Mouse (Mus musculus): ENCODE measurements at regions not wholly inside any gene's neighbourhood (a gene's known extent, or its start where the extent isn't known, plus 50 kb on each side); places are given as distances from the start of the nearest gene placed in this dataset.
"Not testable (repeated sequence)": the region's sequence is repeated elsewhere in the genome, so short reads cannot be mapped to it uniquely, and the experiment has no call there.

GRCm38 (mm10) chr14:16079096-16079495 lies 170.0 kb upstream of the Ngly1 start:
- no peak for DNase-seq (ENCODE audit: low spot score in 2 of 2)

GRCm38 (mm10) chr14:16087231-16087630 lies 161.8 kb upstream of the Ngly1 start:
- not testable (repeated sequence) for DNase-seq (ENCODE audit: low spot score in 2 of 2)

GRCm38 (mm10) chr14:16092391-16093132 lies 156.5 kb upstream of the Ngly1 start:
- no peak for DNase-seq (ENCODE audit: low spot score in 2 of 2)

DNA sequence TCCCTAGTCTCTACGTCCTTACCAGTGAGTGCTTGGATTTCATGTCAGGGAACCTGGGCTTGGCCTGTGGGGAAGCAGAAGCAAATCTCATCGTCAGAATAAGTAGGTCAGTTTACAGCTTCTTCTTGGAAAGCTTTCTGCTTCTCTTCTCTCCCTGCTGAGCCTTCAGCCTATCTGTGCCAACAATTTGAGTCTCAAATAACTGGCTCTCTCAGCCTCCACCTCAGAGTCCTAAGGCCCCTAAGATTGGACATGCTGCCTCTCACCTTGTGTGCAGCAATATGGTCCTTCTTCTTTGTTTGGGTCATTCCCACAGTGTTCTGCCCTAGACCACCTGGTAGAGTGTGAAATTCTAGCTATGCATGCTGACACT lies 156.0 kb upstream of the Ngly1 start:
- DNase-seq (ENCODE audit: low spot score in 2 of 2): no peak

DNA sequence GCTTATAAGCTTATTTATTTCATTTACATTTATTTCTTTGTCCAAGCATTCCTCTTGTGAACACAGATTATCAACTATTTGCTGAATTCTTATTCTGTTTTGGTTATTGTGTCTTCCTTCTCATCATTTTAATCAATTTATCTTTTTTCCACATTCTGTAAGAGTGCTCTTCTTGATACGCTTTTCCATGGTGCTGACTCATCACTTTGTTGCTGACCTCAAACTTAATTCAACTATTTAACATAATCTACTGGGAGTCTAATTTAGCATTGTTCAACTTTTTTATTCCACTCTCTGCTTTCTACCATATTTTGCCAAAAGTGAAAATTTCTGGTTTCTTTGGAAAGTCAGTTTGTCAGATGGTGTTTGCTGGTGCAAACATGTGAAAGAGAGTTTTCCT lies 139.7 kb upstream of the Ngly1 start:
- no peak for DNase-seq (ENCODE audit: low spot score in 2 of 2)

DNA sequence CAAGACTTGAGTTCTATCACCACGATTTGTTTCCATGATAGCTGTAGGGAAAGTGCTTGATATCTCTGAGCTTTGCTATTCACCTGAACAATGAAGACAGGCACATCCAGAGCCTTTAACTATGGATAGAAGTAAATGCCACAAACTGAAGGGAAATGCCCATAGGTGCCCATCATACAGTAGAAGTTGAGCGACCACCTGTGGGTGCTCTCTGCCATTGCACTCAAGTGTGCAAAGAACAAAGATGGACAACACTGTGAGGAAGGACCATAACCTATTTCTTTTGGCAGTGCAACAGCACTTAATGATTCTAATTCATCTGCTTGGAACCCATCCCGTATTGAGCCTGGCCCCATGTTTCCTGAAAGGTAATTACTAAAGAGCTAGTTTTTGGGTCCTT lies 116.4 kb upstream of the Ngly1 start:
- no peak for DNase-seq (ENCODE audit: low spot score in 2 of 2)

GRCm38 (mm10) chr14:16133410-16133809 lies 115.7 kb upstream of the Ngly1 start:
- no peak for DNase-seq (ENCODE audit: low spot score in 2 of 2)

DNA sequence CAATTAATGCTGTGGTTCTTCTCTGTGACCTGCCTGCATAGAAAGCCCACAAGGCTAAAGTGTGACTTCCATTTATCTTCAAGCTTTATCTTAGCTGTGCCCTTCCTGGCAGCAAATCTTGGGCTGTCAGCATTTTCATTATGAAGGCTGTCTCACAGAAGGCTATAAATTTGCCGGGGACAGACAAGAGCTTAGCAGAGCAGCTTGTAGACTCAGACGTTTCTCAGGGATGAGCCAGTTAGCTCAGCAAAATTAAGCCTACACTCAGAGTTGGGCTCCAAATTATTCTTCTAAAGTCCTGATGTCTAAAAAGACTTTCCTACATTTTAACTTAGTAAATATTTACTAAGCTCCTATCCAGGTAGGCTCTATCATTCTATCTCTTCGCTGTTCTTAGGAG lies 112.9 kb upstream of the Ngly1 start:
- DNase-seq (ENCODE audit: low spot score in 2 of 2): no peak

GRCm38 (mm10) chr14:16144299-16144698 lies 104.8 kb upstream of the Ngly1 start:
- DNase-seq (ENCODE audit: low spot score in 2 of 2): no peak

GRCm38 (mm10) chr14:16146811-16147210 lies 102.3 kb upstream of the Ngly1 start:
- DNase-seq (ENCODE audit: low spot score in 2 of 2): no peak

DNA sequence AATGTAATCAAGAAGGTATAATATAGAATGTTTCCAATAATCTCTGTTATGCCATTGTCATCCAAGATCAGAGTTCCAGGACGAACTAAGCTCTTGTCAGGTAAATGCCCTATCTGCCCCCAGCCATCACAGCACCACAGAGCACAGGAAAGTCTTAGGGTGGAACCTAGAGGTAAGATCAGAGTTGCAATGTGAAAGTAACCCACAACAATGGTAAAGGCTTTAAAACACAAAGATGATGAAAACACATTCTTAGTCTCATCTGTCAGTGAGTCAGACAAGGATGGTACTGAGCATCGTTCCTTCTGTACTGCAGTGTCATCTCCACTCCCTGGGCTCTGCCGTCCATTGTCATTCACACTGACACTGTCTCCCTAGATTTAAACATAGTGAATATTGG lies 97.3 kb upstream of the Ngly1 start:
- DNase-seq (ENCODE audit: low spot score in 2 of 2): no peak

- DNase-seq (ENCODE audit: low spot score in 2 of 2): no peak
These were observed 96.4 kb upstream of the Ngly1 start for GRCm38 (mm10) chr14:16152702-16153101.

GRCm38 (mm10) chr14:16155106-16155505 lies 94.0 kb upstream of the Ngly1 start:
- no peak for DNase-seq (ENCODE audit: low spot score in 2 of 2)

DNA sequence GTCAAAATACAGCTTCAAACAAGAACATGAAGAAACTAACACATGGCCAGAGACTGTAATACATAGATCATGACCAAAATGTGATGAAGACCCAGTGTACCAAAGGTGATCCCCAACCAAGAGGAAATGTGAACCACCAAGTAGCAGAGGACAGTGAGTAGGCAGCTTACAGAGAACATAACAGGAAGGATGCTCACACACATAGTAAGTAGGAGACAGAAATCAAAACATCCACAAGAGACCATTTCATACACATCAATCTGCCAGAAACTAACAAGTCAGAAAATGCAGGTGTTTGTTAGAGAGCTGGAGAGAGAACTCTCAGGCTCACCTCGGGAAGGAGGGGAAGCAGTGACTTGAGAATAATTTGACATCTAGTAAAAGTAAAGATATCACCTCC lies 78.9 kb upstream of the Ngly1 start:
- DNase-seq (ENCODE audit: low spot score in 2 of 2): no peak

DNA sequence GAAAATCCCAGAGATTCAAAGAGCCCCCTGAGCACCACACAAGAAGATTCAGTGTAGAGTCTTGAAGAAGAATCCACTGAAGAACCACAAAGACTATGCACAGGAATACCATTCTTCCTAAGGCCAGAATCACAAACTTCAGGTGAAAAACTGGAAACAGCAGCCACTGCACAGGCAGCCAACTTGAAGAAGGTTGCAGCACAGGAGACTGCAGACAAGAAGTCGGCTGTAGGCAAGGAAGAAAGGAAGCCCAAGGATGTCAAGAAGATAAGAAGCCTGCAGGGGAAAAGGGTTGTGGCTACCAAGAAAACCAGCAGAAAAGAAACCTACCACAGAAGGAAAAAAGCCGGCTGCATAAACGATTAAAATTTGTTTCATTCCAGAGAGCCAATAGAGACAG lies 76.8 kb upstream of the Ngly1 start:
- no peak for DNase-seq (ENCODE audit: low spot score in 2 of 2)

GRCm38 (mm10) chr14:16173292-16173691 lies 75.8 kb upstream of the Ngly1 start:
- peak; percentile 10 to 31 for DNase-seq (ENCODE audit: low spot score in 2 of 2)

GRCm38 (mm10) chr14:16178227-16178626 lies 70.9 kb upstream of the Ngly1 start:
- DNase-seq (ENCODE audit: low spot score in 2 of 2): no peak

DNA sequence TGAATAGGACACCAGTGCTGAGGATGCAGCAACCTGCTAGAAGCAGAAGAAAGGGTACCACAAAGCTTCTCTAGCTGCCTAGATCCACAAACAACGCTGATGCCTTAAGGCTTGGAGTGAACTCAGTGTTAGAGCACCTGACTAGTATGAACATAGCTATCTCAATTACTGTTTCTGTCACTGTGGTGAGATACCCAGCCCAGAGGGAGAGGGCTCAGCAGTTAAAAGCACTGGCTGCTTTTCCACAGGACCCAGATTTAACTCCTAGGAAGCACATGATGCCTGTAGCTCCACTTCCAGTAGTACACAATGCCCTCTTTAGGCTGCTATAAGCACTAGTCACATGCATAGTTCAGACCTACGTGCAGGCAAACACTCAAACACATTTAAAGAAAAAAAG lies 67.3 kb upstream of the Ngly1 start:
- DNase-seq (ENCODE audit: low spot score in 2 of 2): no peak

DNA sequence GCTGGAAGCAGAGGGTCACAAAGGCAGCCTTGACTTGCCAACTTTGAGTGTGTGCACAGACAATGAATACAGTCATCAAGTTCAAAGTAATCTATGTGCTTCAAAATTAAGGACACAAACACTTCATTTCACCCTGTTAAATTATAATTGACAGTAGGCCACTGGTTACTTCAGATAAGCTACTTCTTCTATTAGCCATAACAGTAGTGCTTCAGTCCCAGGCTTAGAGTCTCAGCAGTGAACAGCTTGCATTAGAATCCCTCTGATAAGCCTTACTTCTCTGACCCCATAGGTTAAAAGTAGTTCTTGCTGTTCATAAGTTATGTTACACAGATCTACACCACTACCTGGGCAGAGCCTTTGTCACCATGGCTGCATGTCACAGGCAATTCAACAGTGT lies 63.8 kb upstream of the Ngly1 start:
- no peak for DNase-seq (ENCODE audit: low spot score in 2 of 2)

All from spleen, postnatal 14 days (tissue).